Mouse (Mus musculus) midbrain, embryonic 15.5 days (tissue): ENCODE measurements around the gene Nyap1. TPM values are rescaled to one million over a fixed set of nuclear protein-coding genes. Genes with fewer than 3 reads are reported as not detected.
"Not testable (repeated sequence)": the region's sequence is repeated elsewhere in the genome, so short reads cannot be mapped to it uniquely, and the experiment has no call there.

Experiments used
- ATAC-seq: fragments of 200-750 bp; cut with Nextera tagmentation; replicated peaks from 2 replicates; pipeline ENCODE4 v1.8.0; 2017; ENCODE audit warnings: moderate TSS enrichment
- H3K27ac ChIP-seq: fragments of 300-500 bp; sonication (generic); 2 replicates; pipeline ENCODE4 v1.5.1; 2015; ENCODE audit warnings: mild to moderate bottlenecking, inconsistent platforms
- H3K27me3 ChIP-seq: fragments of 300-500 bp; sonication (generic); replicated peaks from 2 replicates; pipeline ENCODE4 v1.6.1; 2015; ENCODE audit warnings: inconsistent platforms
- H3K36me3 ChIP-seq: fragments of 300-500 bp; sonication (generic); replicated peaks from 2 replicates; pipeline ENCODE4 v1.6.1; 2015; ENCODE audit warnings: inconsistent platforms
- H3K4me1 ChIP-seq: fragments of 300-500 bp; sonication (generic); 2 replicates; pipeline ENCODE4 v1.6.1; 2015; ENCODE audit warnings: inconsistent platforms
- H3K4me2 ChIP-seq: fragments of 300-500 bp; sonication (generic); 2 replicates; pipeline ENCODE4 v1.6.1; 2015; ENCODE audit warnings: inconsistent platforms, mild to moderate bottlenecking, moderate library complexity
- H3K4me3 ChIP-seq: fragments of 300-500 bp; sonication (generic); 2 replicates; pipeline ENCODE4 v1.5.1; 2015; ENCODE audit warnings: mild to moderate bottlenecking, inconsistent platforms
- H3K9ac ChIP-seq: fragments of 300-500 bp; sonication (generic); 2 replicates; pipeline ENCODE4 v1.6.1; 2015; ENCODE audit warnings: mild to moderate bottlenecking, inconsistent platforms
- H3K9me3 ChIP-seq: fragments of 300-500 bp; sonication (generic); 2 replicates; pipeline ENCODE4 v1.6.1; 2016; ENCODE audit warnings: inconsistent platforms
- WGBS: fragments of 180-500 bp; shearing (Covaris S2); methylation state at CpG from one replicate; pipeline ENCODE4 v1.1.7; 2015; ENCODE audit warnings: mixed read lengths; 5-methylcytosine and 5-hydroxymethylcytosine counted together
- polyA plus RNA-seq: library from polyadenylated mRNA; unstranded; fragments of >200 nt; fragmentation: Nextera tagmentation; extraction: Ambion mirVana; gene quantifications from 2 replicates; pipeline ENCODE4 v1.2.1, GENCODE M21; 2015

The Nyap1 gene
- polyA plus RNA-seq, 1 experiment from 2014 or later: 61.2 TPM

GRCm38 (mm10) chr5:137759971-137760412 is 18.6 kb upstream of the Nyap1 start:
- no peak overlapping the region for H3K9ac ChIP-seq
- H3K27me3 ChIP-seq: no peaks in the 10 kb centered on the region
- no peak overlapping the region for H3K4me2 ChIP-seq
- H3K36me3 ChIP-seq: no peaks in the 10 kb centered on the region
- WGBS: 28% methylated on average over 4 of the region's 4 CpGs
- no peak overlapping the region for H3K27ac ChIP-seq
- no peak overlapping the region for H3K4me3 ChIP-seq
- H3K9me3 ChIP-seq: no peaks in the 10 kb centered on the region
- ATAC-seq: peak; percentile 81
- H3K4me1 ChIP-seq: peaks cover 27% of the 10 kb centered on the region

GRCm38 (mm10) chr5:137758921-137759534 is 17.6 kb upstream of the Nyap1 start:
- no peak overlapping the region for H3K9ac ChIP-seq
- ATAC-seq: no peak
- no peaks in the 10 kb centered on the region for H3K9me3 ChIP-seq
- no peaks in the 10 kb centered on the region for H3K36me3 ChIP-seq
- no peaks in the 10 kb centered on the region for H3K27me3 ChIP-seq
- H3K27ac ChIP-seq: peak overlapping the region; percentile 3; the same call in 1 of the 2 replicates
- 90% methylated on average over 19 of the region's 19 CpGs for WGBS
- H3K4me3 ChIP-seq: no peak overlapping the region
- peaks cover 27% of the 10 kb centered on the region for H3K4me1 ChIP-seq
- H3K4me2 ChIP-seq: no peak overlapping the region

GRCm38 (mm10) chr5:137757887-137758286 is 16.5 kb upstream of the Nyap1 start:
- peaks cover 27% of the 10 kb centered on the region for H3K4me1 ChIP-seq
- 0 out of 2 replicates have a peak overlapping the region, but pooled peaks have one; percentile 6 for H3K4me2 ChIP-seq
- no peak overlapping the region for H3K4me3 ChIP-seq
- H3K27ac ChIP-seq: peak overlapping the region; percentile 48; the same call in 1 of the 2 replicates
- 52% methylated on average over 6 of the region's 6 CpGs for WGBS
- no peak overlapping the region for H3K9ac ChIP-seq
- peak; percentile 55 for ATAC-seq
- no peaks in the 10 kb centered on the region for H3K27me3 ChIP-seq
- H3K36me3 ChIP-seq: no peaks in the 10 kb centered on the region
- no peaks in the 10 kb centered on the region for H3K9me3 ChIP-seq

DNA sequence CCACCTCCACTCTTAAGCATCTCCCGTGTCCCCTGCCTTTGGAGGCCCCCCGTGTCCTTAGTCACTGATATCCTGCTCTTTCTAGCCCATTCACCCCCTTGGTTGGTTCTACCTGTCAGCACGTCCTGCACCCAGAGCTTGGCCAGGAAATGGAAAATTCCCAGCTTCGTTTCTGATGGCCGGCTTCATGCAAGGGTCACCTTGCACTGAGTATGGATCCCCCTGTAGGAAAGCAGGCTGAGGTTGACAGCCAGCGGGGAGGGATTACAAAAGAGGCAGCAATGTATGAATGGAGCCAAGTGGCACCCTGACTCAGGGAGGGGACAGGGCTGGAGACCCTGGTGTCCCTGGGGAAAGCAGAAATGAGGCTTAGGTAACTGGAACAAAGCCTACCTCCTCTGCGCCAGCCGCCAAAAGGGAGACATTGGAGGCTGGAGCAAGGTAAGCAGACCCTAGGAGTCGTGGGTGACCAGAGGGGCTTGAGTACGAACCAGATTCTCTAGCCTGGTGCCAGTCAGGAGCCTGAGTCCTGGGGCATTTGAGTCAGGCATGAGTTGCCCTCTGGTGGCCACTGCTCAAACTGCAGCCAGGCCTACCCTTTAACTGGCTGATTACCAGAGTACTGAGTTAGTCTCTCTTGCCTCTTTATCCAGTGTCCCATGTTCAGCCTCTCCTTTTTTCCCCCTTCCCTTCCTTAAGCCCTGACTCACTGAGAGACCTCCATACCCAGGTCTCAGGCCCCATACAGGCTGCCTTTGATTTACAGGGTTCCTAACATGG is 15.7 kb upstream of the Nyap1 start:
- Histone ChIP-seq H3K4me3 (no peak overlapping the region), H3K36me3 (no peaks in the 10 kb centered on the region), H3K4me2 (no peak overlapping the region), H3K4me1 (peaks cover 27% of the 10 kb centered on the region), H3K27ac (peak overlapping the region; percentile 42; the same call in 1 of the 2 replicates), H3K27me3 (no peaks in the 10 kb centered on the region), H3K9ac (0 out of 2 replicates have a peak overlapping the region, but pooled peaks have one; percentile 14), H3K9me3 (no peaks in the 10 kb centered on the region)
- WGBS: 45% methylated on average over 10 of the region's 10 CpGs
- peak; percentile 51 for ATAC-seq

GRCm38 (mm10) chr5:137756106-137756505 is 14.7 kb upstream of the Nyap1 start:
- H3K4me2 ChIP-seq: no peak overlapping the region
- H3K27me3 ChIP-seq: no peaks in the 10 kb centered on the region
- no peak for ATAC-seq
- H3K4me1 ChIP-seq: peaks cover 27% of the 10 kb centered on the region
- H3K9ac ChIP-seq: no peak overlapping the region
- H3K9me3 ChIP-seq: no peaks in the 10 kb centered on the region
- H3K36me3 ChIP-seq: no peaks in the 10 kb centered on the region
- no peak overlapping the region for H3K4me3 ChIP-seq
- H3K27ac ChIP-seq: peak overlapping the region; percentile 15; the same call in 1 of the 2 replicates
- WGBS: 64% methylated on average over 3 of the region's 3 CpGs

- Histone ChIP-seq H3K4me1 (peaks cover 27% of the 10 kb centered on the region), H3K27me3 (no peaks in the 10 kb centered on the region), H3K27ac (no peak overlapping the region), H3K4me2 (no peak overlapping the region), H3K9ac (no peak overlapping the region), H3K9me3 (no peaks in the 10 kb centered on the region), H3K4me3 (no peak overlapping the region), H3K36me3 (no peaks in the 10 kb centered on the region)
- no peak for ATAC-seq
- 78% methylated on average over 5 of the region's 5 CpGs for WGBS
These were observed 14.0 kb upstream of the Nyap1 start for GRCm38 (mm10) chr5:137755425-137755824.

DNA sequence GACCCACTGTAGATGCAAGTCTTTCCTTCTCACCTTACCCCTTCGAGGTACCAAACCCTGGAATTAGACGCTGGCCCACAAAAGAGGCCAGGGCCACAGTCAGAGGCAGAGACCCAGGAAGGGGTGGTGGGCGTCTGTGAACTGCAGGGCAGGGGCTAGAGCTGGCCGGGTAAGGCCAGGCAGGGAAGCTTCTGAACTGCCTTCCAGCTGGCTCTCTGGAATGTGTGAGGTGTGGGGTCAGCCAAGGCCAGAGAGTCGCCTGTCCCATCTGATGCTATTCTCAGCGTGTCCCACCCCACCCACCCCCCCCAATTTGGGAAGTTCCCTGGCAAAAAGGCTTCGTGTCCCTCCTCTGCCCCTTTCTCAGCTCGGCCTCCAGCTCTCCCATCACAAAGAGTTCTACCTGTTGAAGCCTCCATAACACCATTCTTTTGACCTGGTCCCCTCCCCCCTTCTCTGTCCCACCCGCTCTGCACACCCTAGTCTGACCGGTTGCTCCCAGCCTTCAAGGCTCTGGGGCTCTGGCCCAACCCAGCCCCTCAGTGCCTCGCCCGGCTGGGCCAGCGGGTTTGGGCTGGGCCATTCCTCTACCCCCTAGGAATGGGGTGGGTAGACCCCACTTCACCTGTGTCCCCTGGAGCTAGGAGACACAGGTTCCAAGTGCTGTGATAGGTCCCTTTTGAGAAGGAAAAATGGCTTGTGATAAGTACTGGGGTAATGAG is 11.9 kb upstream of the Nyap1 start:
- 87% methylated on average over 13 of the region's 13 CpGs for WGBS
- no peak for ATAC-seq

GRCm38 (mm10) chr5:137751988-137752387 is 10.6 kb upstream of the Nyap1 start:
- 90% methylated on average over 6 of the region's 6 CpGs for WGBS

More for the DNA sequence above, 11.9 kb upstream of the Nyap1 start:
- no peaks in the 10 kb centered on the region for H3K9me3 ChIP-seq
- no peak overlapping the region for H3K4me2 ChIP-seq
- H3K4me1 ChIP-seq: peaks cover 33% of the 10 kb centered on the region
- H3K27ac ChIP-seq: no peak overlapping the region
- no peak overlapping the region for H3K9ac ChIP-seq
- no peaks in the 10 kb centered on the region for H3K36me3 ChIP-seq
- no peaks in the 10 kb centered on the region for H3K27me3 ChIP-seq
- H3K4me3 ChIP-seq: no peak overlapping the region

GRCm38 (mm10) chr5:137751221-137751887 is 9.9 kb upstream of the Nyap1 start:
- ATAC-seq: no peak
- WGBS: 90% methylated on average over 13 of the region's 13 CpGs
- H3K4me2 ChIP-seq: no peak overlapping the region
- H3K4me1 ChIP-seq: peaks cover 37% of the 10 kb centered on the region
- no peaks in the 10 kb centered on the region for H3K27me3 ChIP-seq
- H3K36me3 ChIP-seq: no peaks in the 10 kb centered on the region
- no peak overlapping the region for H3K27ac ChIP-seq
- no peak overlapping the region for H3K9ac ChIP-seq
- no peak overlapping the region for H3K4me3 ChIP-seq
- no peaks in the 10 kb centered on the region for H3K9me3 ChIP-seq

More at GRCm38 (mm10) chr5:137751988-137752387, 10.6 kb upstream of the Nyap1 start:
- Histone ChIP-seq H3K9me3 (no peaks in the 10 kb centered on the region), H3K4me3 (no peak overlapping the region), H3K9ac (no peak overlapping the region), H3K4me1 (peaks cover 34% of the 10 kb centered on the region), H3K27me3 (no peaks in the 10 kb centered on the region), H3K4me2 (no peak overlapping the region), H3K36me3 (no peaks in the 10 kb centered on the region), H3K27ac (no peak overlapping the region)
- no peak for ATAC-seq

- H3K4me2 ChIP-seq, H3K4me3 ChIP-seq, H3K27me3 ChIP-seq, ATAC-seq, H3K9me3 ChIP-seq, H3K9ac ChIP-seq, H3K36me3 ChIP-seq, H3K27ac ChIP-seq: not testable (repeated sequence)
- 97% methylated on average over 7 of the region's 8 CpGs for WGBS
- H3K4me1 ChIP-seq: peaks cover 41% of the 10 kb centered on the region
These were observed 8.8 kb upstream of the Nyap1 start for GRCm38 (mm10) chr5:137750212-137750611.

DNA sequence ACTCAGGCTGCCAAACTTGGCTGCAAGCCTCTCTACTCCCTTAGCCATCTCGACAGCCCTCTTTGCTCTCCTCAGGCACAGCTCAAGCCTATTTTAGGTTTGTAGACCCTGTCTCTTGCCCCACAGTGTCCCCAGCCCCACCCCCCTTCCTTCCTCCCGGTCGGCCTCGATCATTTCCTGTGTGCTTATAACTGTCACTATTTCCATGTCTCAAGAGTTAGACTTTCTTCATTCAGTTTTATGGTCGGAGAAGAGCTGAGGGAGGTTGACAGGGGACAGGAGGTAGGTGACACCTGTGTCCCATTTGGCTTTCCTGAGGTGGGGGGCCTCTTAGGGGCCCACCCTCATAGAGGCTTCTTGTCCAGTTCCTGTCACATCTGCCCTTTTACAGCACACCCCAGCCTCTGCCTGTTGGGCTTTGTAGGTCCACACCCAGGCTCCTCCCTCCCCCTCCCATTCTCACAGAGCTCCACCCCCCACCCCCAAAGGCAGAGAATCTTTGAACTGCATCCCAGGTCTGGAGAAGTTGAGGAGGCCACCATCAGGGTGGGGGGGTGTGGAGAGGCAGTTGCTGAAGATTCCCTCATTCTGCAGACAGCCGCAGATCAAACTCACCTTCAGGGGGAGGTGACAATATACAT is 7.9 kb upstream of the Nyap1 start:
- H3K4me2 ChIP-seq: peak overlapping the region; percentile 87; the same call in 1 of the 2 replicates
- no peak for ATAC-seq
- H3K4me1 ChIP-seq: peaks cover 41% of the 10 kb centered on the region
- no peaks in the 10 kb centered on the region for H3K9me3 ChIP-seq
- no peaks in the 10 kb centered on the region for H3K36me3 ChIP-seq
- H3K27me3 ChIP-seq: no peaks in the 10 kb centered on the region
- no peak overlapping the region for H3K9ac ChIP-seq
- H3K27ac ChIP-seq: no peak overlapping the region
- WGBS: 81% methylated on average over 6 of the region's 6 CpGs
- no peak overlapping the region for H3K4me3 ChIP-seq
